In genomic region chr16:13216116-13216952, GRCm38 (mm10) we compare ENCODE assay signal across 10 mouse cellular contexts. TPM values are rescaled to one million over a fixed set of nuclear protein-coding genes. Genes with fewer than 3 reads are reported as not detected.
DNase-seq lines count a peak whose midpoint lies in the region; ATAC-seq and TF ChIP-seq lines count a peak whose summit lies in the region.
"Had no signal": no experiment of that assay in that cellular context is flagged by ENCODE, and none has a peak within 500 bp of the region (broad histone marks: within the 10 kb centered on the region; RNA-seq: fewer than 3 reads in every experiment).

No protein-coding gene starts in this region.

- DNase-seq in layer of hippocampus, adult 2 months (ENCODE audit: low spot score in 2 of 2): no peak
- DNase-seq in layer of hippocampus, adult 8-10 months (ENCODE audit: low spot score in 2 of 2): no peak
- peak; percentile 63 for DNase-seq in adrenal gland, postnatal 10 days
- peak; percentile 37 for DNase-seq in lung, postnatal 14 days
- no peak for DNase-seq in frontal cortex, postnatal 36 days (ENCODE audit: low spot score in 2 of 2)
- no peak for DNase-seq in right cerebral cortex, postnatal 14 days
- no peak for DNase-seq in urinary bladder, postnatal 14 days (ENCODE audit: low spot score)
- DNase-seq: forebrain, postnatal 0 days had no signal

- no peaks in the 10 kb centered on the region for H3K9me3 ChIP-seq in heart, embryonic 16.5 days (replicated peaks; ENCODE audit: control insufficient read depth, low read length)
- H3K9me3 ChIP-seq: megakaryocyte, embryonic 14.5 days had no signal

- no peak overlapping the region for H3K9ac ChIP-seq in heart, embryonic 16.5 days (ENCODE audit: low read length)
- H3K9ac ChIP-seq: forebrain, postnatal 0 days had no signal

- WGBS in heart, embryonic 16.5 days: 39% methylated on average over 5 of the region's 5 CpGs

- no peaks in the 10 kb centered on the region for H3K36me3 ChIP-seq in heart, embryonic 16.5 days (ENCODE audit: control insufficient read depth, insufficient read depth)

- no peaks in the 10 kb centered on the region for H3K27me3 ChIP-seq in heart, embryonic 16.5 days (ENCODE audit: control insufficient read depth, insufficient read depth, low read length)

- peak; percentile 77 for ATAC-seq in heart, embryonic 16.5 days (replicated peaks; ENCODE audit: extremely low read depth, insufficient read depth, low FRiP score)
- ATAC-seq: forebrain, postnatal 0 days had no signal

- H3K4me2 ChIP-seq in heart, embryonic 16.5 days (ENCODE audit: low read depth, low read length): no peak overlapping the region

- 0 out of 2 replicates have a peak, but pooled peaks have one; percentile 14 for TF ChIP-seq CTCF in layer of hippocampus, adult 2 months (conservative IDR thresholded peaks at IDR 0.05)

- H3K4me3 ChIP-seq in layer of hippocampus, adult 2 months: no peak overlapping the region
- no peak overlapping the region for H3K4me3 ChIP-seq in heart, embryonic 16.5 days (ENCODE audit: low read length)
- H3K4me3 ChIP-seq: megakaryocyte, embryonic 14.5 days had no signal

- H3K27ac ChIP-seq in layer of hippocampus, adult 2 months: no peak overlapping the region
- peak overlapping the region; percentile 90 for H3K27ac ChIP-seq in heart, embryonic 16.5 days (ENCODE audit: low read length)

- H3K4me1 ChIP-seq in heart, embryonic 16.5 days (ENCODE audit: control insufficient read depth, insufficient read depth, low read length): peaks cover 20% of the 10 kb centered on the region

RNA-seq across cellular contexts. Expression of gene Mrtfb, which starts 39.9 kb away (rescaled TPM):
- 100 to 1,000 TPM; 173 to 185 TPM for total RNA-seq in layer of hippocampus, adult 2 months (2021)
- 100 to 1,000 TPM; 144 to 175 (median 158) TPM for total RNA-seq in layer of hippocampus, adult 8-10 months (2022)
- 10 to 100 TPM; 28.8 to 34.0 TPM for total RNA-seq in adrenal gland, postnatal 10 days (2021)
- 12.7 and 13.7 TPM in 2 replicates for polyA plus RNA-seq in heart, embryonic 16.5 days (2015; fragmentation: Nextera tagmentation; extraction: Ambion mirVana)

Comparison
In these comparisons a context has a peak if more than half of its experiments do, and no peak if none do; other contexts are left out.
1. DNase-seq: peak in adrenal gland, postnatal 10 days (single experiment) and lung, postnatal 14 days (single experiment); none in layer of hippocampus, adult 2 months (0 of 2), layer of hippocampus, adult 8-10 months (0 of 2), frontal cortex, postnatal 36 days (0 of 2), right cerebral cortex, postnatal 14 days (single experiment) and urinary bladder, postnatal 14 days (single experiment).
2. RNA of gene Mrtfb, which starts 39.9 kb away (total RNA-seq): 173 to 185 TPM in layer of hippocampus, adult 2 months and 144 to 175 TPM in layer of hippocampus, adult 8-10 months; 28.8 to 34.0 TPM in adrenal gland, postnatal 10 days; every median in the first group is over 4 times any median in the second.